Mouse (Mus musculus): ENCODE data around the gene Ascc1. TPM values are rescaled to one million over a fixed set of nuclear protein-coding genes. Genes with fewer than 3 reads are reported as not detected.
A peak's percentile ranks its signal among the peaks of the same experiment; 100 is the strongest.

Gene Ascc1
- polyA plus RNA-seq, 1 experiment from 2014 or later: 42.5 TPM

- Histone ChIP-seq H3K27me3 (ENCODE audit: control insufficient read depth, insufficient read depth, low read length) (no peaks in the 10 kb centered on the region), H3K4me1 (ENCODE audit: control insufficient read depth, insufficient read depth, low read length) (peaks cover 13% of the 10 kb centered on the region), H3K9me3 (ENCODE audit: control insufficient read depth, low read length) (no peaks in the 10 kb centered on the region), H3K4me2 (no peak overlapping the region), H3K27ac (ENCODE audit: low read depth, low read length) (no peak overlapping the region), H3K4me3 (ENCODE audit: low read depth, low read length) (no peak overlapping the region), H3K36me3 (ENCODE audit: control insufficient read depth, insufficient read depth, low read length) (no peaks in the 10 kb centered on the region), H3K9ac (ENCODE audit: low read length) (no peak overlapping the region)
- WGBS: 64% methylated on average over 4 of the region's 4 CpGs
- no peak for ATAC-seq (ENCODE audit: low FRiP score)
- no peak for DNase-seq (ENCODE audit: low spot score, missing footprints)
Observed at GRCm38 (mm10) chr10:60116997-60117396, 114.4 kb downstream of the Ascc1 start.

DNA sequence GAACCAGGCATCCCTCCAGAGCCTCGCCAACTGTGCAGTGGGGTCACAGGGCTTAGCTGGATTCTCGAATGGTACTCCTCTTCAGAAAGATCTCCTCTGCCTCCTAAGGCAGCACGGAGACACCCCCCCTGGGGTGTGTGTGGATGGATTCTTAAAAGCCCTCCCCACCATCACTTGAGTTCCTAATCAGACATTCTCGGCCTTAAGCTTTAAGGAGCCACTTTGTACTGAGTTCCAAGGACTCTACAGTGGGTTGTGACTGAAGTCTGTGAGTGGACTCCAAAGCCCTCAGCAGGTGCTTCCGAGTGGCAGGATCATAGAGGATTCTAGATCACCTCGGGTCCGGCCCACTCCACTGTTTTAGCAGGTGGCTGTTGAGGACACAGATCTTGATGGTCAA, 115.9 kb downstream of the Ascc1 start:
- Histone ChIP-seq H3K4me3 (ENCODE audit: low read depth, low read length) (no peak overlapping the region), H3K36me3 (ENCODE audit: control insufficient read depth, insufficient read depth, low read length) (no peaks in the 10 kb centered on the region), H3K27me3 (ENCODE audit: control insufficient read depth, insufficient read depth, low read length) (no peaks in the 10 kb centered on the region), H3K9ac (ENCODE audit: low read length) (no peak overlapping the region), H3K4me1 (ENCODE audit: control insufficient read depth, insufficient read depth, low read length) (peaks cover 13% of the 10 kb centered on the region), H3K4me2 (no peak overlapping the region), H3K9me3 (ENCODE audit: control insufficient read depth, low read length) (no peaks in the 10 kb centered on the region), H3K27ac (ENCODE audit: low read depth, low read length) (no peak overlapping the region)
- DNase-seq (ENCODE audit: low spot score, missing footprints) (no peak), ATAC-seq (ENCODE audit: low FRiP score) (no peak)
- 53% methylated on average over 7 of the region's 7 CpGs for WGBS

DNA sequence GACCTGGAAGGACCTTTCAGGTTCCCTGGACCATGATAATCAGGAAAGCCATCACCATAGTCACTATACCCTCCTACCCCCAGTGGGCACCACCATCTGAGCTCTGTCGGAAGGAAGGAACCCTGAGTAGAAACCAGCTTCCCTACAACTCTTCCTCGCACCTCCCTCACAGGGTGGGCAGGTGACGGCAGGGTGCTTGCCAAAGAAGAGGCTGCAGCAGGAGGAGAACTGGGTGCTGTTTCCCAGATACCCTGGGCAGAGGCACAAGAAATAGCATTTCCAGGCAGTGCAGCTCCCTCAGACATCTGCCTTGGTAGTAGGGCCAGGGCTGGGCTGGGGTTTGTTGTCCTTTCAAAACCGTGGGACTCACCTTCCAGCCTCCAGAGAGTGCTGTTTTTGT, 118.0 kb downstream of the Ascc1 start:
- Histone ChIP-seq H3K4me2 (no peak overlapping the region), H3K9ac (ENCODE audit: low read length) (no peak overlapping the region), H3K4me1 (ENCODE audit: control insufficient read depth, insufficient read depth, low read length) (peaks cover 7% of the 10 kb centered on the region), H3K9me3 (ENCODE audit: control insufficient read depth, low read length) (no peaks in the 10 kb centered on the region), H3K4me3 (ENCODE audit: low read depth, low read length) (no peak overlapping the region), H3K36me3 (ENCODE audit: control insufficient read depth, insufficient read depth, low read length) (no peaks in the 10 kb centered on the region), H3K27me3 (ENCODE audit: control insufficient read depth, insufficient read depth, low read length) (no peaks in the 10 kb centered on the region), H3K27ac (ENCODE audit: low read depth, low read length) (no peak overlapping the region)
- 71% methylated on average over 4 of the region's 4 CpGs for WGBS
- ATAC-seq (ENCODE audit: low FRiP score) (no peak), DNase-seq (ENCODE audit: low spot score, missing footprints) (no peak)

DNA sequence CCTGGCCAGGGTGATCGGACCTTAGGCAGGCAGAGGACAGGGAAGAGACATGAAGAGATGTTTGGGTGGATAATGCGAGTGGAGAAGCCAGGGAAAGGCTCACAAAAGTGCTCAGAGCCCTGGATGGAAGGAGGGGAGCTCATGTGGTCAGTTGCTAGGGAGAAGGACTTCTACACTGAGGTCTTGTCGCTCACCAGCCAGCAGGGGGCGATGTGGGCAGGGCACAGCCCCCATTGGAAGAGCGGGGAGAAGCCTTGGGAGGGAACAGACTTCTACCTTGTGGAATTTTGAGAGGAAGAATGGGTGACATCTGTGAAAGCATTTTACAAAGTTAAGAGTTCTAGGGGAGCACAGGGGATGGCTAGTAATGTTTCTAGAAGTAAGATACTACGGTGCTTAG, 121.5 kb downstream of the Ascc1 start:
- 62% methylated on average over 6 of the region's 6 CpGs for WGBS
- Histone ChIP-seq H3K36me3 (ENCODE audit: control insufficient read depth, insufficient read depth, low read length) (no peaks in the 10 kb centered on the region), H3K9ac (ENCODE audit: low read length) (no peak overlapping the region), H3K4me3 (ENCODE audit: low read depth, low read length) (no peak overlapping the region), H3K4me2 (no peak overlapping the region), H3K27me3 (ENCODE audit: control insufficient read depth, insufficient read depth, low read length) (no peaks in the 10 kb centered on the region), H3K4me1 (ENCODE audit: control insufficient read depth, insufficient read depth, low read length) (no peaks in the 10 kb centered on the region), H3K9me3 (ENCODE audit: control insufficient read depth, low read length) (no peaks in the 10 kb centered on the region), H3K27ac (ENCODE audit: low read depth, low read length) (no peak overlapping the region)
- ATAC-seq (ENCODE audit: low FRiP score): no peak
- no peak for DNase-seq (ENCODE audit: low spot score, missing footprints)

- H3K4me2 ChIP-seq: no peak overlapping the region
- WGBS: 23% methylated on average over 20 of the region's 22 CpGs
- H3K9ac ChIP-seq (ENCODE audit: low read length): no peak overlapping the region
- DNase-seq (ENCODE audit: low spot score, missing footprints) (no peak), ATAC-seq (ENCODE audit: low FRiP score) (peak; percentile 61)
- H3K27ac ChIP-seq (ENCODE audit: low read depth, low read length): no peak overlapping the region
- H3K27me3 ChIP-seq (ENCODE audit: control insufficient read depth, insufficient read depth, low read length): no peaks in the 10 kb centered on the region
- no peak overlapping the region for H3K4me3 ChIP-seq (ENCODE audit: low read depth, low read length)
- H3K36me3 ChIP-seq (ENCODE audit: control insufficient read depth, insufficient read depth, low read length): no peaks in the 10 kb centered on the region
- H3K4me1 ChIP-seq (ENCODE audit: control insufficient read depth, insufficient read depth, low read length): no peaks in the 10 kb centered on the region
- H3K9me3 ChIP-seq (ENCODE audit: control insufficient read depth, low read length): no peaks in the 10 kb centered on the region
Observed at GRCm38 (mm10) chr10:60125529-60126327, 123.1 kb downstream of the Ascc1 start.

GRCm38 (mm10) chr10:60128287-60128686, 125.7 kb downstream of the Ascc1 start:
- H3K27me3 ChIP-seq (ENCODE audit: control insufficient read depth, insufficient read depth, low read length): no peaks in the 10 kb centered on the region
- H3K9me3 ChIP-seq (ENCODE audit: control insufficient read depth, low read length): no peaks in the 10 kb centered on the region
- ATAC-seq (ENCODE audit: low FRiP score) (no peak), DNase-seq (ENCODE audit: low spot score, missing footprints) (no peak)
- no peak overlapping the region for H3K9ac ChIP-seq (ENCODE audit: low read length)
- H3K4me3 ChIP-seq (ENCODE audit: low read depth, low read length): no peak overlapping the region
- 83% methylated on average over 9 of the region's 9 CpGs for WGBS
- H3K4me2 ChIP-seq: no peak overlapping the region
- no peak overlapping the region for H3K27ac ChIP-seq (ENCODE audit: low read depth, low read length)
- H3K4me1 ChIP-seq (ENCODE audit: control insufficient read depth, insufficient read depth, low read length): no peaks in the 10 kb centered on the region
- H3K36me3 ChIP-seq (ENCODE audit: control insufficient read depth, insufficient read depth, low read length): no peaks in the 10 kb centered on the region

DNA sequence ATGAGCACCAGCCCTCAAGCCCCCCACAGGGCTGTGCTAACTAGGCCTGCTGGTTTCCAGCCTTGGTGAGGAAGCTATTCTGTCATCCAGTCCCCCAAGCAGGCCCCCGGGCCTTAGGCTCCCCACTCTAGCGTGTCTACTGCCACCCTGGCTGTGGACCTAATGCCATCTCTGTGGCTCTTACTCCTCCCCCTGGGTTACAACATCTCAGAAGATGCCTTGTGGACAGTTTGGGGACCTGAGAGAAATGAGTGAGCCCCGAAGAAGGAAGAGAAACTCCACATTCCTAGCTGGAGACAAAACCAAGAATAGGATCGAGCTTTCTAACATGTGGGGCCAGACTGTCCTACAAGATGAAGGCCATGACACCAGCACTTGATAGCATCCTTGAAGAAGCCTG, 127.9 kb downstream of the Ascc1 start:
- H3K4me3 ChIP-seq (ENCODE audit: low read depth, low read length): no peak overlapping the region
- H3K27ac ChIP-seq (ENCODE audit: low read depth, low read length): no peak overlapping the region
- H3K9ac ChIP-seq (ENCODE audit: low read length): no peak overlapping the region
- H3K4me1 ChIP-seq (ENCODE audit: control insufficient read depth, insufficient read depth, low read length): no peaks in the 10 kb centered on the region
- ATAC-seq (ENCODE audit: low FRiP score) (no peak), DNase-seq (ENCODE audit: low spot score, missing footprints) (no peak)
- no peak overlapping the region for H3K4me2 ChIP-seq
- WGBS: 79% methylated on average over 4 of the region's 4 CpGs
- no peaks in the 10 kb centered on the region for H3K27me3 ChIP-seq (ENCODE audit: control insufficient read depth, insufficient read depth, low read length)
- no peaks in the 10 kb centered on the region for H3K9me3 ChIP-seq (ENCODE audit: control insufficient read depth, low read length)
- H3K36me3 ChIP-seq (ENCODE audit: control insufficient read depth, insufficient read depth, low read length): no peaks in the 10 kb centered on the region

DNA sequence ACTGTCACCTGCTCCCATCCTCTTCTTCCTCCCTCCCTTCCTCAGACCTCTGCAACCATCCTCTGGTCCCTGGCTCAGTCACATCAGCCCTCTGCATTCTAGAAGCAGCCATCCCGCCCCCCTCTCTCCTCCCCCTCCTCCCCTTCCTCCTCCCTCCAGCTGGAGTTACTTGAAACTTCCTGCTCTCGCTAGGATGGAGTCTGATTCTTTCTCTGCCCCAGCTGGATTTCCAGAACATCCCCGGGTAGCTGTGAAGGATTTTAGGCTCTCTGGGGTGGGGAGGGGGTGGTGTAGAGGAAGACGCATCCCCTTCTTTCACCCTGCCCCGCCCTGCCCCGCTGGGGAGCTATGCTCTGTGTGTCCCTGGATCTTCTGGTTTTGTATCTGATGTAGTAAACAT, 130.9 kb downstream of the Ascc1 start:
- ATAC-seq (ENCODE audit: low FRiP score) (no peak), DNase-seq (ENCODE audit: low spot score, missing footprints) (no peak)

GRCm38 (mm10) chr10:60134201-60134600, 131.6 kb downstream of the Ascc1 start:
- no peak overlapping the region for H3K4me3 ChIP-seq (ENCODE audit: low read depth, low read length)
- no peaks in the 10 kb centered on the region for H3K4me1 ChIP-seq (ENCODE audit: control insufficient read depth, insufficient read depth, low read length)
- 46% methylated on average over 9 of the region's 9 CpGs for WGBS
- H3K27me3 ChIP-seq (ENCODE audit: control insufficient read depth, insufficient read depth, low read length): no peaks in the 10 kb centered on the region
- no peaks in the 10 kb centered on the region for H3K9me3 ChIP-seq (ENCODE audit: control insufficient read depth, low read length)
- H3K36me3 ChIP-seq (ENCODE audit: control insufficient read depth, insufficient read depth, low read length): no peaks in the 10 kb centered on the region
- DNase-seq (ENCODE audit: low spot score, missing footprints): no peak
- no peak overlapping the region for H3K27ac ChIP-seq (ENCODE audit: low read depth, low read length)
- H3K4me2 ChIP-seq: no peak overlapping the region
- ATAC-seq (ENCODE audit: low FRiP score): no peak
- H3K9ac ChIP-seq (ENCODE audit: low read length): no peak overlapping the region

More for the DNA sequence above, 130.9 kb downstream of the Ascc1 start:
- H3K9ac ChIP-seq (ENCODE audit: low read length): no peak overlapping the region
- H3K27ac ChIP-seq (ENCODE audit: low read depth, low read length): no peak overlapping the region
- H3K36me3 ChIP-seq (ENCODE audit: control insufficient read depth, insufficient read depth, low read length): no peaks in the 10 kb centered on the region
- no peak overlapping the region for H3K4me2 ChIP-seq
- H3K27me3 ChIP-seq (ENCODE audit: control insufficient read depth, insufficient read depth, low read length): no peaks in the 10 kb centered on the region
- H3K4me3 ChIP-seq (ENCODE audit: low read depth, low read length): no peak overlapping the region
- no peaks in the 10 kb centered on the region for H3K4me1 ChIP-seq (ENCODE audit: control insufficient read depth, insufficient read depth, low read length)
- no peaks in the 10 kb centered on the region for H3K9me3 ChIP-seq (ENCODE audit: control insufficient read depth, low read length)
- WGBS: 21% methylated on average over 6 of the region's 6 CpGs
